17 mouse cellular contexts compared by ENCODE assay signal in the genomic region with DNA sequence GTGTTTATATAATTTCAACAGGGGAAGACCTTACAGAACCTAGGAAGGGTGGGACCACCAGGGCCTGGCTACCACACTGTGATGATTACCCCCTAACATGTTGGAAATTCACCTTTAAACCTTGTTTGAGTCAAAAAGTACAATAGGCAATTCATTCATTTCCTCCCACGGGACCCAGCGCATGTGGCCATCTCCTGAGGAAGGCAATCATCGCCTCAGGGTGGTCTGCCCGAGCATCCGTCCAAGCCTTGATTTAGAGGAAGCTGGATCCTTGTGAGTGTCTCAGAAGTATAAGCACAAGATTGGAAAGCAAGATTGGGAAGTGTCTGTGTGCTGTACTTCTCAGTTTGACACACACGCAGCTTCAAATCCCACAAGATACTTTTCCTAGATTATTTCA.
DNase-seq lines count a peak whose midpoint lies in the region; ATAC-seq and TF ChIP-seq lines count a peak whose summit lies in the region.
"Had no signal": no experiment of that assay in that cellular context is flagged by ENCODE, and none has a peak within 500 bp of the region (broad histone marks: within the 10 kb centered on the region; RNA-seq: fewer than 3 reads in every experiment).

No protein-coding gene starts in this region.

- H3K9me3 ChIP-seq in lung, embryonic 16.5 days (ENCODE audit: control insufficient read depth, low read length) = no peaks in the 10 kb centered on the region
- H3K9me3 ChIP-seq in limb, embryonic 10.5 days (replicated peaks) = no peaks in the 10 kb centered on the region
- H3K9me3 ChIP-seq in intestine, postnatal 0 days (ENCODE audit: control insufficient read depth) = no peaks in the 10 kb centered on the region
- H3K9me3 ChIP-seq: embryonic facial prominence, embryonic 15.5 days; midbrain, embryonic 10.5 days had no signal

- H3K9ac ChIP-seq in lung, embryonic 16.5 days (ENCODE audit: low read length) = no peak overlapping the region
- no peak overlapping the region for H3K9ac ChIP-seq in intestine, postnatal 0 days (ENCODE audit: low read depth, low read length)
- H3K9ac ChIP-seq: embryonic facial prominence, embryonic 15.5 days; liver, embryonic 14.5 days had no signal

- no peak overlapping the region for H3K4me3 ChIP-seq in lung, embryonic 16.5 days (ENCODE audit: low read length)
- H3K4me3 ChIP-seq in lung, adult 2 months (replicated peaks; ENCODE audit: extremely low read depth, low read depth, low read length) = no peak overlapping the region
- no peak overlapping the region for H3K4me3 ChIP-seq in limb, embryonic 10.5 days
- no peak overlapping the region for H3K4me3 ChIP-seq in intestine, postnatal 0 days (ENCODE audit: low read depth, low read length)
- H3K4me3 ChIP-seq: embryonic facial prominence, embryonic 15.5 days; midbrain, embryonic 10.5 days had no signal

- intact Hi-C loops in gastrocnemius, postnatal 14 days (cut with DNase I; ENCODE audit: low total_unique reads) = no loop called here
- intact Hi-C loops in heart, postnatal 14 days (cut with DNase I) = loop anchor here (5.0 to 10.0 kb wide), 2 partner anchors 147 to 499 kb away; partner anchors contain the start of gene Plk2

- ATAC-seq in lung, embryonic 16.5 days (ENCODE audit: low read depth) = peak; percentile 68
- ATAC-seq in intestine, postnatal 0 days = no peak
- ATAC-seq: forebrain, embryonic 14.5 days; intestine, embryonic 16.5 days had no signal

- no peak for TF ChIP-seq CTCF in lung, adult 2 months (IDR thresholded peaks at IDR 0.05; ENCODE audit: insufficient read depth, low read length)
- TF ChIP-seq CTCF in intestine, postnatal 0 days (IDR thresholded peaks at IDR 0.05; ENCODE audit: low read depth) = no peak

- H3K27ac ChIP-seq in lung, embryonic 16.5 days (ENCODE audit: low read length) = peak overlapping the region; percentile 47
- H3K27ac ChIP-seq in limb, embryonic 10.5 days = peak overlapping the region; percentile 25; the same call in 1 of the 2 replicates
- H3K27ac ChIP-seq in intestine, postnatal 0 days (ENCODE audit: low read depth, low read length) = no peak overlapping the region
- H3K27ac ChIP-seq: embryonic facial prominence, embryonic 15.5 days; liver, embryonic 14.5 days; midbrain, embryonic 10.5 days had no signal

- peaks cover 16% of the 10 kb centered on the region for H3K4me1 ChIP-seq in lung, embryonic 16.5 days (replicated peaks; ENCODE audit: control insufficient read depth, insufficient read depth, low read length)
- H3K4me1 ChIP-seq in lung, adult 2 months (ENCODE audit: control insufficient read depth, insufficient read depth, low read length) = peaks cover 3% of the 10 kb centered on the region; the same call in 1 of the 2 replicates
- H3K4me1 ChIP-seq in limb, embryonic 10.5 days = peaks cover 35% of the 10 kb centered on the region
- H3K4me1 ChIP-seq in intestine, postnatal 0 days (replicated peaks; ENCODE audit: control insufficient read depth, insufficient read depth, low read length) = no peaks in the 10 kb centered on the region

- 42% methylated on average over 6 of the region's 6 CpGs for WGBS in lung, embryonic 16.5 days
- 40% methylated on average over 6 of the region's 6 CpGs for WGBS in lung, adult 2 months
- 63% methylated on average over 6 of the region's 6 CpGs for WGBS in limb, embryonic 10.5 days
- WGBS in intestine, postnatal 0 days = 75% methylated on average over 6 of the region's 6 CpGs

- H3K36me3 ChIP-seq in lung, embryonic 16.5 days (ENCODE audit: control insufficient read depth, insufficient read depth, low read length) = no peaks in the 10 kb centered on the region
- H3K36me3 ChIP-seq in limb, embryonic 10.5 days = no peaks in the 10 kb centered on the region
- H3K36me3 ChIP-seq in intestine, postnatal 0 days (ENCODE audit: control insufficient read depth, insufficient read depth) = no peaks in the 10 kb centered on the region
- H3K36me3 ChIP-seq: embryonic facial prominence, embryonic 15.5 days; midbrain, embryonic 10.5 days had no signal

- peak; percentile 30 for DNase-seq in gastrocnemius, postnatal 14 days
- no peak for DNase-seq in gastrocnemius, adult 18-20 months (ENCODE audit: low spot score)
- no peak for DNase-seq in lung, adult 2 months
- DNase-seq in heart, postnatal 14 days = peak; percentile 39 to 42
- DNase-seq in limb, embryonic 10.5 days (ENCODE audit: low spot score) = no peak
- DNase-seq in layer of hippocampus, postnatal 10 days (ENCODE audit: low spot score in 2 of 2) = no peak
- DNase-seq: adrenal gland, adult 2 months; cerebellum, adult 9-10 months; right cerebral cortex, postnatal 14 days; thymus, adult 18-20 months had no signal

- no peaks in the 10 kb centered on the region for H3K27me3 ChIP-seq in lung, embryonic 16.5 days (ENCODE audit: control insufficient read depth, insufficient read depth, low read depth, low read length)
- H3K27me3 ChIP-seq in limb, embryonic 10.5 days (ENCODE audit: low read depth, poor library complexity, severe bottlenecking) = no peaks in the 10 kb centered on the region
- H3K27me3 ChIP-seq in intestine, postnatal 0 days (replicated peaks; ENCODE audit: control insufficient read depth, insufficient read depth, low read length) = no peaks in the 10 kb centered on the region
- H3K27me3 ChIP-seq: embryonic facial prominence, embryonic 15.5 days had no signal

- no peak for TF ChIP-seq POLR2A in lung, adult 2 months (IDR thresholded peaks at IDR 0.05; ENCODE audit: borderline replicate concordance, extremely low read depth, low read depth, low read length)

- H3K4me2 ChIP-seq in lung, embryonic 16.5 days (ENCODE audit: low read depth, low read length) = no peak overlapping the region
- H3K4me2 ChIP-seq in intestine, postnatal 0 days (replicated peaks; ENCODE audit: low read depth) = no peak overlapping the region
- H3K4me2 ChIP-seq: embryonic facial prominence, embryonic 15.5 days had no signal

Comparison
In these comparisons a context has a peak if more than half of its experiments do, and no peak if none do; other contexts are left out.
1. DNase-seq: peak in gastrocnemius, postnatal 14 days (single experiment) and heart, postnatal 14 days (2 of 2); none in gastrocnemius, adult 18-20 months (single experiment), lung, adult 2 months (single experiment), limb, embryonic 10.5 days (single experiment) and layer of hippocampus, postnatal 10 days (0 of 2).